Mouse (Mus musculus) limb, embryonic 11.5 days (tissue): ENCODE measurements around the gene Slx4ip. TPM values are rescaled to one million over a fixed set of nuclear protein-coding genes. Genes with fewer than 3 reads are reported as not detected.

Experiments
- ATAC-seq: fragments of 200-750 bp; cut with Nextera tagmentation; 2 replicates; pipeline ENCODE4 v1.8.0; 2017; ENCODE audit warnings: low read depth; ENCODE audit not compliant: insufficient number of reproducible peaks, low FRiP score, low TSS enrichment
- DNase-seq: peaks from one replicate; pipeline ENCODE4 v3.0.0-alpha.2; 2015; ENCODE audit warnings: low spot score
- H3K27ac ChIP-seq: fragments of 300-500 bp; sonication (generic); replicated peaks from 2 replicates; pipeline ENCODE4 v1.5.1; 2014; ENCODE audit warnings: low read depth, mild to moderate bottlenecking, low read length
- H3K27me3 ChIP-seq: fragments of 300-500 bp; sonication (generic); 2 replicates; pipeline ENCODE4 v1.6.1; 2014; ENCODE audit warnings: mild to moderate bottlenecking, low read length, mixed read lengths; ENCODE audit not compliant: control insufficient read depth, insufficient read depth
- H3K36me3 ChIP-seq: fragments of 300-500 bp; sonication (generic); 2 replicates; pipeline ENCODE4 v1.6.1; 2014; ENCODE audit warnings: mild to moderate bottlenecking, low read length, moderate library complexity, mixed read lengths; ENCODE audit not compliant: control insufficient read depth, insufficient read depth
- H3K4me1 ChIP-seq: fragments of 300-500 bp; sonication (generic); 2 replicates; pipeline ENCODE4 v1.6.1; 2014; ENCODE audit warnings: low read length, mixed read lengths; ENCODE audit not compliant: control insufficient read depth, insufficient read depth
- H3K4me2 ChIP-seq: fragments of 300-500 bp; sonication (generic); 2 replicates; pipeline ENCODE4 v1.6.1; 2014; ENCODE audit warnings: low read depth, mild to moderate bottlenecking, moderate library complexity; ENCODE audit not compliant: severe bottlenecking
- H3K4me3 ChIP-seq: fragments of 300-500 bp; sonication (generic); 2 replicates; pipeline ENCODE4 v1.5.1; 2014; ENCODE audit warnings: low read depth, low read length
- H3K9ac ChIP-seq: fragments of 300-500 bp; sonication (generic); 2 replicates; pipeline ENCODE4 v1.6.1; 2014; ENCODE audit warnings: mild to moderate bottlenecking, low read length
- H3K9me3 ChIP-seq: fragments of 300-500 bp; sonication (generic); 2 replicates; pipeline ENCODE4 v1.6.1; 2016; ENCODE audit warnings: low read length; ENCODE audit not compliant: control insufficient read depth
- WGBS: fragments of 180-500 bp; shearing (Covaris S2); extraction: QIAGEN DNeasy Blood & Tissue Kit; methylation state at CpG from one replicate; pipeline ENCODE4 v1.1.7; 2014; 5-methylcytosine and 5-hydroxymethylcytosine counted together
- polyA plus RNA-seq: library from polyadenylated mRNA; unstranded; fragments of >200 nt; fragmentation: Nextera tagmentation; extraction: Ambion mirVana; gene quantifications from 2 replicates; pipeline ENCODE4 v1.2.1, GENCODE M21; 2014

Gene Slx4ip
- polyA plus RNA-seq, 1 experiment from 2014 or later = 8.5 TPM

DNA sequence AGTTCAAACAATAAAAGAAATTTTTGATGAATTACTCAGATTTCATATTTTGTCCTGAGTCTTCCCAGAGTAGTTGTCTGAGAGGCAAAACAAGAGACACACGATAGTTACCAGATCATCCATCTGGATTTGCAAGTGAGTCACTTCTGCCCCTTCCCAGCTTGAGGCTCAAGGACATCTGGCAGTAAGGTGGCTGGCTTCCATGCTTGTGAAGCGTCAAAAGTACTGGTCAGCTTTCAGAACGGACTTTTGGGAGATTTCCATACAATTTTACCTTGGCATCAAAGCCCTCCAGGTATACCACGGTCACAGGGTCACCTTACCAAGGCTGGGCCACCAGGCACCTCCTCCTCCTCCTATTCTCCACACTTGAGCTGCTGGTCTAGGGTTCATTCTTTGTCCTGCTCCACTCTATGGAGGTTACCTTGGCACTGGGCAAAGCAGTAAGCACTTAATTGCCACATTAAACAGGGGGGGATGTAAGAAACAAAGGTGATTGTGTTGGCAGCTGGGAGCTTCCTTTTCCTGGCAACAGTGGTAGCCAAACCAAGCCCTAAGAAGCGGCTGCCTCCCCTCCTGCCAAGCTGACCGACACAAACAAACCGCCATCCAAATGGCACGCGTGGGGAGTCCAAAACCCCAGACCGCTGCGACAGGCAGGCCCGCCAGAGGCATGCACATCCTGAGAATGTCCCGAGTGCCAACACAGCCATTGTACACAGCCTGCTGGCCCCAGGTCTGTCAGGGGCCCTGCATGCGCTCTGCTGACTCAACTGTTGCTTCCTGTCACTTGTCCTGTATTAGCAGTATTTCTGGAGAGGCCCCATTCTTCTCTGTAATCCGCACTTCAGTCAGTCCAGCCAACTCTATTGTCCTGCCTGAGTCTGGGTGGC is 218.5 kb downstream of the Slx4ip start:
- Histone ChIP-seq H3K27me3 (no peaks in the 10 kb centered on the region), H3K4me2 (no peak overlapping the region), H3K9ac (no peak overlapping the region), H3K4me3 (no peak overlapping the region), H3K4me1 (peaks cover 29% of the 10 kb centered on the region), H3K9me3 (no peaks in the 10 kb centered on the region), H3K27ac (no peak overlapping the region), H3K36me3 (no peaks in the 10 kb centered on the region)
- no peak for DNase-seq
- ATAC-seq = no peak
- 76% methylated on average over 15 of the region's 15 CpGs for whole genome bisulfite sequencing

GRCm38 (mm10) chr2:137110214-137110898 is 219.3 kb downstream of the Slx4ip start:
- Histone ChIP-seq H3K9me3 (no peaks in the 10 kb centered on the region), H3K27me3 (no peaks in the 10 kb centered on the region; the same call in 1 of the 2 replicates), H3K36me3 (no peaks in the 10 kb centered on the region), H3K4me1 (peaks cover 29% of the 10 kb centered on the region), H3K4me2 (no peak overlapping the region), H3K4me3 (no peak overlapping the region), H3K27ac (no peak overlapping the region), H3K9ac (no peak overlapping the region)
- ATAC-seq (no peak), DNase-seq (no peak)
- 52% methylated on average over 4 of the region's 4 CpGs for WGBS

GRCm38 (mm10) chr2:137113288-137114061 is 222.5 kb downstream of the Slx4ip start:
- H3K36me3 ChIP-seq = no peaks in the 10 kb centered on the region
- peak overlapping the region; percentile 73 for H3K4me2 ChIP-seq
- H3K4me1 ChIP-seq = peaks cover 28% of the 10 kb centered on the region
- peaks cover 5% of the 10 kb centered on the region; the same call in 1 of the 2 replicates for H3K27me3 ChIP-seq
- no peaks in the 10 kb centered on the region for H3K9me3 ChIP-seq
- H3K27ac ChIP-seq = peak overlapping the region; percentile 38
- WGBS = 9% methylated on average over 11 of the region's 12 CpGs
- H3K9ac ChIP-seq = peak overlapping the region; percentile 35; the same call in 1 of the 2 replicates
- DNase-seq (peak; percentile 54), ATAC-seq (no peak)
- H3K4me3 ChIP-seq = peak overlapping the region; percentile 74

DNA sequence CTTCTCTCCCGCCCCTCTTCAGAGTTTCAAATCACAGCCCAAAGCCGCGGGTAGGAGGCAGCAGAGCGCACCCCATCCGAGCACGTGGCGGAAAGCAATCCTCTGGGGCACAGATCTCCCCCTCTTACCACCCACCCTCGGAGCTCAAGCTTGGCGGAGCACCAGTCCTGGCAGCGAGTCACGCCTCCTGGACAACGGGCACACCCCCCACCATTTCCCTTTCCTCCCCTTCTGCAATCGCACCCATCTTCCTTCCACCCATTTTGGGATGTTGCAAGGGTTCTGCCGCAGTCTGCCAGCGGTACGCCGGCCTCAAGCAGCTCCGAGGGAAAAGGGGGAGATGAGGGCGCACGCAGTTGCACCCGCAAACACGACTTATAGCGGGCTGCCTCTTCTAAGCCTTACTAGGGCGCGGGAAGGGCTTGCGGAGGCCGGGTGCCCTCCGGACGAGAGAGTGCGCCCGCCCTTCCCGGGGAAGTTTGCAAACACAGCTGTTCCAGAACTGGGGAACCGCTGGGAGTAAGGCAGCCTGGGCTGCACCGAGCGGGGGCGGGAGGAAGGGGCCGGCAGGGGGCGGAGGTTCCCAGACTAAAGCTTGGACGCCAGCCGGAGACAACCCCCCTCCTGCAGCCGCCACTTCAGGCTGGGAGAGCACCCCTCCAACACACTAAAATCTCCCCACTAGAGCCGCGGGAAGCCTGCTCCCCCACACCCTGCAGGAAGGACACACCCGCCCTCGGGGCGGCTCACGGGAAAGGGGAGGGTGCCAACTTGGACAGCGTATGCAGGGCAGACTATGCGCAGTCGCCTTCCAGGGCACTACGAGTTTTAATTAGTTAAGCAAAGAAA is 223.5 kb downstream of the Slx4ip start:
- H3K9me3 ChIP-seq = no peaks in the 10 kb centered on the region
- H3K27me3 ChIP-seq = peaks cover 5% of the 10 kb centered on the region; the same call in 1 of the 2 replicates
- H3K4me1 ChIP-seq = peaks cover 25% of the 10 kb centered on the region
- under 1% methylated on average over 49 of the region's 51 CpGs for WGBS
- ATAC-seq (0 out of 2 replicates have a peak, but pooled peaks have one; percentile 18), DNase-seq (peak; percentile 82)
- peak overlapping the region; percentile 74 for H3K4me3 ChIP-seq
- no peaks in the 10 kb centered on the region for H3K36me3 ChIP-seq
- peak overlapping the region; percentile 86 for H3K9ac ChIP-seq
- H3K4me2 ChIP-seq = peak overlapping the region; percentile 73
- peak overlapping the region; percentile 38 for H3K27ac ChIP-seq

GRCm38 (mm10) chr2:137115241-137116024 is 224.4 kb downstream of the Slx4ip start:
- peak overlapping the region; percentile 74 for H3K4me3 ChIP-seq
- no peaks in the 10 kb centered on the region for H3K9me3 ChIP-seq
- peaks cover 5% of the 10 kb centered on the region; the same call in 1 of the 2 replicates for H3K27me3 ChIP-seq
- no peaks in the 10 kb centered on the region for H3K36me3 ChIP-seq
- H3K4me2 ChIP-seq = peak overlapping the region; percentile 73
- no peak for ATAC-seq
- peaks cover 19% of the 10 kb centered on the region for H3K4me1 ChIP-seq
- under 1% methylated on average over 40 of the region's 40 CpGs for WGBS
- DNase-seq = peak; percentile 57
- 0 out of 2 replicates have a peak overlapping the region, but pooled peaks have one; percentile 14 for H3K27ac ChIP-seq
- peak overlapping the region; percentile 86 for H3K9ac ChIP-seq

DNA sequence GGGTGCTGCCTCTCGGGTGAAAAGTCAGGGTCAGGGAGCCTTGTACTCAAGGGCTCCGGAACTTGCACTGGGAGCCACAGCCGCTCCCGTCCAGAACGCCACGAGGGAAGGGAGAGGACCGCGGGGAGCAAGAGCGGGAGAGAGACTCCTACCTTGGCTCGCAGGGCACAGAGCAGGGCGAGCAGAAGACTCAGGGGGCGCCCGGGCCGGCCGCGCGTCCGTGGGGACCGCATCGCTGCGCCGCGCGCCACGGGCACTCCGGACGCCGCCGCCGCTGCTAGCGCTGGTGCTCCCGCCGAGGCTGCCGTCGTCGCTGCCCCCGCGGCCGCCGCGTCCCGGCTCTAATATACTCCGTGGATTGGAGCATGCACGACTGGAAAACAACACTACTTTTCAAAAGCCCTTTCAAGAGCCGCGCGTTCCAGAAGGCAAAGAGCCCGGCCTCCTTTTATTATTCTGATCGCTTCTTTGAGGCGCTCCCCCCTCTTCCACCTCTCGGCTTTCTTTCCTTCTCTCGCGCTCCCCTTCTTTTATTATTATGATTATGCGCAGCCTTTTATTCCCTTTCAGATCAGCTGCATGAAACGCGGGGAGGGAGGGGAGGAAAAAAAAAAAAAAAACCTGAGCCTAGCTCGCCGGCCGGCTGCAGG is 225.1 kb downstream of the Slx4ip start, which contains the start of gene Jag1:
TSS of gene Jag1 (minus strand) at position 620 of the 650 bp plus-strand sequence.
- H3K4me3 ChIP-seq = peak within 1 kb of the TSS; percentile 74
- ATAC-seq = no peak

More for the DNA sequence above, 225.1 kb downstream of the Slx4ip start, which contains the start of gene Jag1:
- Histone ChIP-seq H3K9ac (peak within 1 kb of the TSS; percentile 86), H3K27me3 (peaks cover 5% of the 10 kb centered on the region; the same call in 1 of the 2 replicates), H3K9me3 (no peaks in the 10 kb centered on the region), H3K27ac (peak within 1 kb of the TSS; percentile 92), H3K4me2 (peak within 1 kb of the TSS; percentile 73), H3K4me1 (peaks cover 17% of the 10 kb centered on the region), H3K36me3 (no peaks in the 10 kb centered on the region)
- under 1% methylated on average over 58 of the region's 59 CpGs for WGBS
- DNase-seq = peak; percentile 71
